Mouse (Mus musculus) lung, postnatal 0 days (tissue): ENCODE measurements around the gene Bod1l. TPM values are rescaled to one million over a fixed set of nuclear protein-coding genes. Genes with fewer than 3 reads are reported as not detected.

Experiments
- ATAC-seq: fragments of 200-750 bp; cut with Nextera tagmentation; 2 replicates; pipeline ENCODE4 v1.8.0; 2017; ENCODE audit warnings: moderate library complexity
- DNase-seq: peaks from one replicate; pipeline ENCODE4 v3.0.0-alpha.2; 2016; ENCODE audit warnings: low spot score
- H3K27ac ChIP-seq: fragments of 300-500 bp; sonication (generic); 2 replicates; pipeline ENCODE4 v1.5.1; 2014; ENCODE audit warnings: antibody characterized with exemption, mild to moderate bottlenecking, low read length, mixed read lengths
- H3K27me3 ChIP-seq: fragments of 300-500 bp; sonication (generic); replicated peaks from 2 replicates; pipeline ENCODE4 v1.6.1; 2014; ENCODE audit warnings: low read length, mixed read lengths; ENCODE audit not compliant: insufficient read depth
- H3K36me3 ChIP-seq: fragments of 300-500 bp; sonication (generic); 2 replicates; pipeline ENCODE4 v1.6.1; 2014; ENCODE audit warnings: low read length, mixed read lengths; ENCODE audit not compliant: insufficient read depth
- H3K4me1 ChIP-seq: fragments of 300-500 bp; sonication (generic); 2 replicates; pipeline ENCODE4 v1.6.1; 2014; ENCODE audit warnings: antibody characterized with exemption, low read depth, low read length, mixed read lengths; ENCODE audit not compliant: insufficient read depth
- H3K4me2 ChIP-seq: fragments of 300-500 bp; sonication (generic); replicated peaks from 2 replicates; pipeline ENCODE4 v1.6.1; 2014; ENCODE audit warnings: low read depth, mild to moderate bottlenecking, low read length, moderate library complexity, mixed read lengths
- H3K4me3 ChIP-seq: fragments of 300-500 bp; sonication (generic); 2 replicates; pipeline ENCODE4 v1.5.1; 2014; ENCODE audit warnings: low read depth, low read length
- H3K9ac ChIP-seq: fragments of 300-500 bp; sonication (generic); replicated peaks from 2 replicates; pipeline ENCODE4 v1.6.1; 2014; ENCODE audit warnings: low read depth, mild to moderate bottlenecking
- H3K9me3 ChIP-seq: fragments of 300-500 bp; sonication (generic); 2 replicates; pipeline ENCODE4 v1.6.1; 2016; ENCODE audit warnings: low read length, mixed read lengths
- CTCF ChIP-seq: IDR thresholded peaks from 2 replicates; pipeline ENCODE4 v1.5.1; 2016; ENCODE audit warnings: antibody characterized with exemption, mild to moderate bottlenecking
- EP300 ChIP-seq: IDR thresholded peaks from 2 replicates; pipeline ENCODE4 v1.6.1; 2016; ENCODE audit warnings: antibody characterized with exemption, mild to moderate bottlenecking, control low read depth
- WGBS: fragments of 180-500 bp; shearing (Covaris S2); extraction: QIAGEN DNeasy Blood & Tissue Kit; methylation state at CpG from one replicate; pipeline ENCODE4 v1.1.7; 2014; 5-methylcytosine and 5-hydroxymethylcytosine counted together
- microRNA-seq: library from miRNA; unstranded; fragments of <30 nt; microRNA quantifications from one replicate; pipeline ENCODE4, GENCODE M21; 2016
- polyA plus RNA-seq: library from polyadenylated mRNA; unstranded; fragments of >200 nt; fragmentation: Nextera tagmentation; extraction: Ambion mirVana; gene quantifications from 2 replicates; pipeline ENCODE4 v1.2.1, GENCODE M21; 2015

Gene Bod1l
- polyA plus RNA-seq, 1 experiment from 2014 or later, result 19.7 TPM

DNA sequence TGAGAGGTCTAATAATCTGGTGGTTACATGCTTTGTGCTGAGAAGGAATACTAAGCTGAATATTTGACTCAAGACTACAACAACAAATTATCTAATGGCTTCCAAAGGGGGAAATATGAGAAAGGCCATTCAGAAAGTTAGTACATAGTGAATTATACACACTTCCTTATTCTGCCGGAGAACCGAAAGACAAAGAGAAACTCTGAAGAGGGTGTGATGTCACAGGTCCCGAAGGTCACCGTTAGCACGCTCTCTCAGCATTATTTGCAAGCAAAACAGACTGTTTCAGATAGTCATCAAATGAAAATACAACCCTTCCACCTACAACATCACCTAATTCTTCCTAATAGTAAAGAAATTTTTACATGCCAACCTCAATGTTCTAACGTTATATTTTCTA, 105.3 kb downstream of the Bod1l start:
- no peak for TF ChIP-seq EP300
- no peak for TF ChIP-seq CTCF
- DNase-seq (peak; percentile 15), ATAC-seq (no peak)
- no peaks in the 10 kb centered on the region for H3K27me3 ChIP-seq
- H3K27ac ChIP-seq, result no peak overlapping the region
- H3K9ac ChIP-seq, result no peak overlapping the region
- H3K4me3 ChIP-seq, result no peak overlapping the region
- no peaks in the 10 kb centered on the region for H3K36me3 ChIP-seq
- H3K4me2 ChIP-seq, result no peak overlapping the region
- no peaks in the 10 kb centered on the region for H3K9me3 ChIP-seq
- H3K4me1 ChIP-seq, result no peaks in the 10 kb centered on the region
- 53% methylated on average over 6 of the region's 6 CpGs for WGBS

Small RNA genes within 50 kb of the gene (microRNA-seq; reads per million reads assigned to microRNA genes)
- not detected for gene Mir6414

Other genes starting within 250 kb of the Bod1l start
- gene Rab28, start 136.2 kb downstream of the Bod1l start, polyA plus RNA-seq, result 53.7 and 58.5 TPM in 2 replicates
- gene Nkx3-2, start 79.8 kb downstream of the Bod1l start, polyA plus RNA-seq, result not detected in 2 replicates
- gene Gm16223, start 223.6 kb upstream of the Bod1l start, polyA plus RNA-seq, result not detected in 2 replicates